Mouse (Mus musculus): Measurements from ENCODE around the gene Msl1.

Gene Msl1

GRCm38 (mm10) chr11:98755726-98756380 lies 39.5 kb upstream of the Msl1 start:
- TF ChIP-seq GATA4 (IDR thresholded peaks at IDR 0.05; ENCODE audit: insufficient replicate concordance, low read length), result no peak

- TF ChIP-seq GATA4 (IDR thresholded peaks at IDR 0.05; ENCODE audit: insufficient replicate concordance, low read length), result no peak
Measured at GRCm38 (mm10) chr11:98756711-98757110, 38.6 kb upstream of the Msl1 start.

GRCm38 (mm10) chr11:98761939-98762338 lies 33.4 kb upstream of the Msl1 start:
- TF ChIP-seq GATA4 (IDR thresholded peaks at IDR 0.05; ENCODE audit: insufficient replicate concordance, low read length), result no peak

- TF ChIP-seq GATA4 (IDR thresholded peaks at IDR 0.05; ENCODE audit: insufficient replicate concordance, low read length), result no peak
Measured at GRCm38 (mm10) chr11:98762756-98763501, 32.4 kb upstream of the Msl1 start.

- no peak for TF ChIP-seq GATA4 (IDR thresholded peaks at IDR 0.05; ENCODE audit: insufficient replicate concordance, low read length)
Measured at GRCm38 (mm10) chr11:98763502-98763861, 31.8 kb upstream of the Msl1 start.

- no peak for TF ChIP-seq GATA4 (IDR thresholded peaks at IDR 0.05; ENCODE audit: insufficient replicate concordance, low read length)
Measured at GRCm38 (mm10) chr11:98764091-98764490, 31.2 kb upstream of the Msl1 start.

GRCm38 (mm10) chr11:98764746-98765145 lies 30.6 kb upstream of the Msl1 start:
- no peak for TF ChIP-seq GATA4 (IDR thresholded peaks at IDR 0.05; ENCODE audit: insufficient replicate concordance, low read length)

- TF ChIP-seq GATA4 (IDR thresholded peaks at IDR 0.05; ENCODE audit: insufficient replicate concordance, low read length), result no peak
Measured at GRCm38 (mm10) chr11:98765421-98766309, 29.7 kb upstream of the Msl1 start.

GRCm38 (mm10) chr11:98766346-98766745 lies 29.0 kb upstream of the Msl1 start:
- no peak for TF ChIP-seq GATA4 (IDR thresholded peaks at IDR 0.05; ENCODE audit: insufficient replicate concordance, low read length)

GRCm38 (mm10) chr11:98766816-98767215 lies 28.5 kb upstream of the Msl1 start:
- no peak for TF ChIP-seq GATA4 (IDR thresholded peaks at IDR 0.05; ENCODE audit: insufficient replicate concordance, low read length)

- no peak for TF ChIP-seq GATA4 (IDR thresholded peaks at IDR 0.05; ENCODE audit: insufficient replicate concordance, low read length)
Measured at GRCm38 (mm10) chr11:98767276-98767675, 28.0 kb upstream of the Msl1 start.

GRCm38 (mm10) chr11:98767713-98768112 lies 27.6 kb upstream of the Msl1 start:
- no peak for TF ChIP-seq GATA4 (IDR thresholded peaks at IDR 0.05; ENCODE audit: insufficient replicate concordance, low read length)

GRCm38 (mm10) chr11:98768127-98769006 lies 26.9 kb upstream of the Msl1 start:
- no peak for TF ChIP-seq GATA4 (IDR thresholded peaks at IDR 0.05; ENCODE audit: insufficient replicate concordance, low read length)

GRCm38 (mm10) chr11:98769007-98769954 lies 26.0 kb upstream of the Msl1 start:
- no peak for TF ChIP-seq GATA4 (IDR thresholded peaks at IDR 0.05; ENCODE audit: insufficient replicate concordance, low read length)
